Mouse (Mus musculus): ENCODE data around the gene Socs5.
A peak's percentile ranks its signal among the peaks of the same experiment; 100 is the strongest.

Socs5 gene

GRCm38 (mm10) chr17:87167407-87167806 lies 59.9 kb downstream of the Socs5 start:
- no peak for DNase-seq (ENCODE audit: low read depth)

- DNase-seq (ENCODE audit: low read depth): no peak
Observed at GRCm38 (mm10) chr17:87169076-87169475, 61.6 kb downstream of the Socs5 start.

GRCm38 (mm10) chr17:87170364-87170763 lies 62.9 kb downstream of the Socs5 start:
- peak; percentile 84 for DNase-seq (ENCODE audit: low read depth)

GRCm38 (mm10) chr17:87172031-87172430 lies 64.6 kb downstream of the Socs5 start:
- DNase-seq (ENCODE audit: low read depth): no peak

GRCm38 (mm10) chr17:87173966-87174365 lies 66.5 kb downstream of the Socs5 start:
- peak; percentile 92 for DNase-seq (ENCODE audit: low read depth)

- DNase-seq (ENCODE audit: low read depth): peak; percentile 98
Observed at GRCm38 (mm10) chr17:87174651-87175331, 67.3 kb downstream of the Socs5 start.

GRCm38 (mm10) chr17:87176066-87177012 lies 68.9 kb downstream of the Socs5 start:
- peak; percentile 90 for DNase-seq (ENCODE audit: low read depth)

- peak; percentile 90 for DNase-seq (ENCODE audit: low read depth)
Observed at GRCm38 (mm10) chr17:87178596-87179590, 71.4 kb downstream of the Socs5 start.

GRCm38 (mm10) chr17:87179939-87180550 lies 72.6 kb downstream of the Socs5 start:
- no peak for DNase-seq (ENCODE audit: low read depth)

GRCm38 (mm10) chr17:87181683-87182346 lies 74.3 kb downstream of the Socs5 start:
- DNase-seq (ENCODE audit: low read depth): no peak

- DNase-seq (ENCODE audit: low read depth): no peak
Observed at GRCm38 (mm10) chr17:87185461-87186066, 78.1 kb downstream of the Socs5 start.

- DNase-seq (ENCODE audit: low read depth): no peak
Observed at GRCm38 (mm10) chr17:87187005-87187404, 79.5 kb downstream of the Socs5 start.
